Mouse (Mus musculus) neural tube, embryonic 11.5 days (tissue): ENCODE data around the gene Zfp472. TPM values are rescaled to one million over a fixed set of nuclear protein-coding genes. Genes with fewer than 3 reads are reported as not detected.

Experiments used
- ATAC-seq: fragments of 200-750 bp; cut with Nextera tagmentation; 2 replicates; pipeline ENCODE4 v1.8.0; 2017; ENCODE audit warnings: moderate number of reproducible peaks, mild to moderate bottlenecking, moderate TSS enrichment, moderate library complexity; ENCODE audit not compliant: insufficient read depth, low FRiP score, low TSS enrichment
- DNase-seq: peaks from one replicate; pipeline ENCODE4 v3.0.0-alpha.2; 2015; ENCODE audit warnings: low spot score
- H3K27ac ChIP-seq: fragments of 300-500 bp; sonication (generic); 2 replicates; pipeline ENCODE4 v1.5.1; 2014; ENCODE audit warnings: low read depth, mild to moderate bottlenecking, low read length
- H3K27me3 ChIP-seq: fragments of 300-500 bp; sonication (generic); 2 replicates; pipeline ENCODE4 v1.6.1; 2014; ENCODE audit warnings: mild to moderate bottlenecking, low read length, mixed read lengths; ENCODE audit not compliant: control insufficient read depth, insufficient read depth
- H3K36me3 ChIP-seq: fragments of 300-500 bp; sonication (generic); 2 replicates; pipeline ENCODE4 v1.6.1; 2014; ENCODE audit warnings: mild to moderate bottlenecking, low read length, moderate library complexity, mixed read lengths; ENCODE audit not compliant: control insufficient read depth, insufficient read depth
- H3K4me1 ChIP-seq: fragments of 300-500 bp; sonication (generic); 2 replicates; pipeline ENCODE4 v1.6.1; 2014; ENCODE audit warnings: low read length, mixed read lengths; ENCODE audit not compliant: control insufficient read depth, insufficient read depth
- H3K4me2 ChIP-seq: fragments of 300-500 bp; sonication (generic); 2 replicates; pipeline ENCODE4 v1.6.1; 2014; ENCODE audit warnings: low read depth, mild to moderate bottlenecking, moderate library complexity
- H3K4me3 ChIP-seq: fragments of 300-500 bp; sonication (generic); 2 replicates; pipeline ENCODE4 v1.5.1; 2014; ENCODE audit warnings: low read depth, low read length
- H3K9ac ChIP-seq: fragments of 300-500 bp; sonication (generic); 2 replicates; pipeline ENCODE4 v1.6.1; 2014; ENCODE audit warnings: mild to moderate bottlenecking, low read length
- H3K9me3 ChIP-seq: fragments of 300-500 bp; sonication (generic); 2 replicates; pipeline ENCODE4 v1.6.1; 2016; ENCODE audit warnings: low read length; ENCODE audit not compliant: control insufficient read depth
- WGBS: fragments of 180-500 bp; shearing (Covaris S2); extraction: QIAGEN DNeasy Blood & Tissue Kit; methylation state at CpG from one replicate; pipeline ENCODE4 v1.1.7; 2014; 5-methylcytosine and 5-hydroxymethylcytosine counted together
- polyA plus RNA-seq: library from polyadenylated mRNA; unstranded; fragments of >200 nt; fragmentation: Nextera tagmentation; extraction: Ambion mirVana; gene quantifications from 2 replicates; pipeline ENCODE4 v1.2.1, GENCODE M21; 2014

Zfp472 gene
- 13.1 and 13.7 TPM in 2 replicates for polyA plus RNA-seq

GRCm38 (mm10) chr17:32965623-32966290 lies at the start of gene Zfp472:
Zfp472 (plus strand) TSS chr17:32965814.
- ATAC-seq (peak; percentile 99), DNase-seq (peak; percentile 89)
- Histone ChIP-seq H3K27ac (peak within 1 kb of the TSS; percentile 61; the same call in 1 of the 2 replicates), H3K4me1 (peaks cover 10% of the 10 kb centered on the region), H3K36me3 (no peaks in the 10 kb centered on the region), H3K4me3 (peak within 1 kb of the TSS; percentile 81), H3K9me3 (no peaks in the 10 kb centered on the region), H3K27me3 (no peaks in the 10 kb centered on the region), H3K9ac (peak within 1 kb of the TSS; percentile 79), H3K4me2 (peak within 1 kb of the TSS; percentile 75)
- WGBS: 0% methylated on average over 33 of the region's 33 CpGs

- 87% methylated on average over 1 of the region's 1 CpGs for WGBS
- Histone ChIP-seq H3K36me3 (no peaks in the 10 kb centered on the region), H3K9me3 (no peaks in the 10 kb centered on the region), H3K4me2 (no peak overlapping the region), H3K27me3 (no peaks in the 10 kb centered on the region), H3K9ac (no peak overlapping the region), H3K4me3 (no peak overlapping the region), H3K27ac (no peak overlapping the region), H3K4me1 (no peaks in the 10 kb centered on the region)
- no peak for DNase-seq
- ATAC-seq: no peak
Measured at GRCm38 (mm10) chr17:32916075-32916474, 49.5 kb upstream of the Zfp472 start.

DNA sequence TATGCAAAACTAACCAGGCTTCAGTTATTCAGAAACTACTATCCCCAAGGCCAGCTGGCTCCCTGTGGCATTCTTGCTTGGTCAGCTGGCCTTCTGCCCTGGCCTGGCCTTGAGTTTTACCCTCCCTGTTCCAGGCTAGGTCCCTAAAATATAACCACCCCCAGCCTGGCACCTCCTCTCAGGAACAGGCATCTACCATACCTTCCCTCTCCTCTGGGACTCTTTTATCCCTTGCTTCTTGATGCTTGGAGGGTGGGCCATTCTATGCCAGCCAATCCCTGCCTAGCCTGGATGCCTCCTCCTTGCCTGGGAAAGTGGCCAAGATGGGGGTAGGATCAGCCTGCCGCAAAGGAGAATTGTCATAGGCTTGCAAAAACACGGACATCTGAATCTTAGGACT lies 48.5 kb upstream of the Zfp472 start, which contains the start of gene Cyp4f14:
Gene Cyp4f14, minus strand, starts transcription at position 212 of the 400 bp plus-strand sequence.
- Histone ChIP-seq H3K27me3 (no peaks in the 10 kb centered on the region), H3K9me3 (no peaks in the 10 kb centered on the region), H3K27ac (no peak within 1 kb of the TSS), H3K4me3 (no peak within 1 kb of the TSS), H3K36me3 (no peaks in the 10 kb centered on the region), H3K9ac (no peak within 1 kb of the TSS), H3K4me2 (no peak within 1 kb of the TSS), H3K4me1 (no peaks in the 10 kb centered on the region)
- ATAC-seq (no peak), DNase-seq (no peak)
- 67% methylated on average over 2 of the region's 2 CpGs for WGBS

- Histone ChIP-seq H3K4me3 (no peak overlapping the region), H3K9ac (no peak overlapping the region), H3K4me1 (no peaks in the 10 kb centered on the region), H3K4me2 (no peak overlapping the region), H3K27ac (no peak overlapping the region), H3K36me3 (no peaks in the 10 kb centered on the region), H3K27me3 (no peaks in the 10 kb centered on the region), H3K9me3 (no peaks in the 10 kb centered on the region)
- WGBS: 88% methylated on average over 2 of the region's 2 CpGs
- ATAC-seq (no peak), DNase-seq (no peak)
Measured at GRCm38 (mm10) chr17:32919123-32919522, 46.5 kb upstream of the Zfp472 start.

DNA sequence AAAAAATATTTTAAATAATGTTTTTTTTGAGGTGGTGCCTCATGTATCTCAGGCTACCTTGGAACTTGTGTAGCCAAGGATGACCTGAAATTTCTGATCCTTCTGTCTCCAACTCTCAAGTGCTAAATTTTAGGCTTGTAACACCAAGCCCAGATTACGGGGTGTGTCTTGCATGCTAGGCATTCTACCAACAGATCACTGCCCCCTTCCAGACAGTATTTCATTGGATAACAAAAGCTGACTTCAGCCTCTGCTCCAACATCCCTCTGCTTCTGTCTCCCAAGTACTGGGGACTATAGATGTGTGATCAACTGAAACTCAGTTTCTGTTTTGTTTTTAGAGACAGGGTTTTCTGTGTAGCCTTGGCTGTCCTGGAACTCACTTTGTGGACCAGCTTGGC lies 41.9 kb upstream of the Zfp472 start:
- H3K27ac ChIP-seq: no peak overlapping the region
- no peaks in the 10 kb centered on the region for H3K4me1 ChIP-seq
- no peaks in the 10 kb centered on the region for H3K9me3 ChIP-seq
- no peak for DNase-seq
- H3K36me3 ChIP-seq: no peaks in the 10 kb centered on the region
- H3K4me2 ChIP-seq: no peak overlapping the region
- WGBS: 86% methylated on average over 1 of the region's 1 CpGs
- H3K27me3 ChIP-seq: no peaks in the 10 kb centered on the region
- no peak overlapping the region for H3K4me3 ChIP-seq
- no peak overlapping the region for H3K9ac ChIP-seq
- ATAC-seq: no peak

GRCm38 (mm10) chr17:32924658-32925312 lies 40.8 kb upstream of the Zfp472 start:
- peak; percentile 84 for ATAC-seq
- H3K36me3 ChIP-seq: no peaks in the 10 kb centered on the region
- H3K9me3 ChIP-seq: no peaks in the 10 kb centered on the region
- DNase-seq: peak; percentile 84
- peak overlapping the region; percentile 40 for H3K4me3 ChIP-seq
- H3K27ac ChIP-seq: no peak overlapping the region
- H3K27me3 ChIP-seq: no peaks in the 10 kb centered on the region
- no peaks in the 10 kb centered on the region for H3K4me1 ChIP-seq
- H3K4me2 ChIP-seq: peak overlapping the region; percentile 72
- WGBS: 16% methylated on average over 32 of the region's 32 CpGs
- H3K9ac ChIP-seq: peak overlapping the region; percentile 78

GRCm38 (mm10) chr17:32927803-32928202 lies 37.8 kb upstream of the Zfp472 start:
- Histone ChIP-seq H3K36me3 (no peaks in the 10 kb centered on the region), H3K4me1 (no peaks in the 10 kb centered on the region), H3K4me3 (no peak overlapping the region), H3K9ac (no peak overlapping the region), H3K9me3 (no peaks in the 10 kb centered on the region), H3K4me2 (no peak overlapping the region), H3K27me3 (no peaks in the 10 kb centered on the region), H3K27ac (no peak overlapping the region)
- WGBS: 82% methylated on average over 5 of the region's 5 CpGs
- ATAC-seq (no peak), DNase-seq (no peak)

DNA sequence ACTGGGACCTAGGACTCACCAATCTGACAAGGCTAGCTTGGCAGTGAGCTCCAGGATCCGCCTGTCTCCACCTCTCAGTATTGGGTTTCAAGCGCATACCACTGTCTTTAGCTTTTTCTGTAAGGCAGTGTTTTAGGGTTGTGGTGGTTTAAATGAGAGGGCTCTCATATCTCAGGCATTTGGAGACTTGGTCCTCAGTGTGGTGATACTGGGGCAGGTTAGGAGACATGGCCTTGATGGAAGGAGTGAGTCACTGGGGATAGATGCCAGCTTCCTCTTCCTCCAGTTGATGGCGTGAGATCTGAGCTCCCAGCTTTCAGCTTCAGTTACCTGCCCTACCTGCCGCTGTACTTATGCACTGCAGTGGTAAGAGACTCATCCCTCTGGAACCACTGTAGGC lies 25.8 kb upstream of the Zfp472 start:
- no peaks in the 10 kb centered on the region for H3K36me3 ChIP-seq
- H3K4me1 ChIP-seq: no peaks in the 10 kb centered on the region
- H3K9ac ChIP-seq: no peak overlapping the region
- no peak overlapping the region for H3K4me2 ChIP-seq
- DNase-seq (no peak), ATAC-seq (no peak)
- H3K4me3 ChIP-seq: no peak overlapping the region
- 90% methylated on average over 4 of the region's 4 CpGs for WGBS
- H3K27ac ChIP-seq: no peak overlapping the region
- no peaks in the 10 kb centered on the region for H3K27me3 ChIP-seq
- H3K9me3 ChIP-seq: no peaks in the 10 kb centered on the region

DNA sequence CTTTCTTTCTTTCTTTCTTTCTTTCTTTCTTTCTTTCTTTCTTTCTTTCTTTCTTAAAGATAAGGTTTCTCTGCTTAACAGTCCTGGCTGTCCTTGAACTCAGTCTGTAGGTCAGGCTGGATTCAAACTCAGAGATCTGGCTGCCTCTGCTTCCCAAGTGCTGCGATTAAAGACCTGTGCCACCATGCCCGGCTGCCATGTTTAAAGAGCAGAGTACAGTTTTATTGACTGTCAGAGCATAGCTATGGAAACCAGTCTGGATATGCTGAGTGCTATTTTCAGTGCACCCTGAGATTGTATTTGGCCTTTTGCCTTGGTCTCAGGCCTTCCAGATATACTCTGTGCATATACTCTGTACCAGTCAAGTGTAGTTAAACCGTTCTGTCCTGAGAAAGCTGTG lies 22.0 kb upstream of the Zfp472 start:
- H3K4me3 ChIP-seq: no peak overlapping the region
- DNase-seq: no peak
- no peak overlapping the region for H3K9ac ChIP-seq
- no peak overlapping the region for H3K4me2 ChIP-seq
- no peaks in the 10 kb centered on the region for H3K4me1 ChIP-seq
- H3K36me3 ChIP-seq: no peaks in the 10 kb centered on the region
- H3K9me3 ChIP-seq: no peaks in the 10 kb centered on the region
- no peaks in the 10 kb centered on the region for H3K27me3 ChIP-seq
- no peak overlapping the region for H3K27ac ChIP-seq
- no peak for ATAC-seq
- 94% methylated on average over 3 of the region's 3 CpGs for WGBS
